Mouse (Mus musculus): ENCODE results near the gene Adamtsl2. TPM values are rescaled to one million over a fixed set of nuclear protein-coding genes. Genes with fewer than 3 reads are reported as not detected.

The Adamtsl2 gene
- 0.49 TPM for polyA plus RNA-seq (2021)

DNA sequence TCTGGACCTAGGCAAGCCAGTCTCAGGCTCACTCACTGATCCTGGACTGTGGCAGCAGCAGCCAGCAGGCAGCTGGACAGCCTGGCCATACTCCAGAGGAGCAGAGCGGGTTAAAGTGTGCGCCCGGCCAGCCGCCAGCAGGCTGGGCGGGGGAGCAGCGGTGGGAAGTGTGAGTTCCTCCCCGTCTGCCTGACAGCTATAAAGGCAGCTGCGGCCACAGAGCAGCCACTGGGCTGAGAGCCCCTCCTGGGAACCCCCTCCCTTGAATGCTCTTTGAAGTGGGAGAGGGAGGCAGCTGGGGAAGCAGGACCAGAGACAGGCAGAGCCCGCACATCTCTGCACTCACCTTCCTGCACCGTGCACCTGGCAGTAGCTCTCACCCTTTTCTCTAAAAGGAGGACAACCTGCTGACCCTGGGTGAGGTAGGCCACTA lies at the start of gene Adamtsl2:
Adamtsl2 (plus strand) TSS at position 228 of the 433 bp plus-strand sequence.
- ChIA-PET CTCF (interaction anchor here (1.2 to 2.1 kb wide), 4 partner anchors 10 to 36 kb away, joined by 3 to 9 read pairs (median 4); no protein-coding TSS in a partner anchor), POLR2A (interaction anchor here (0.5 kb wide), 1 partner anchor 41 kb away, joined by 3 read pairs; no protein-coding TSS in a partner anchor)
- peaks cover 31% of the 10 kb centered on the region for H3K27me3 ChIP-seq
- no peak for DNase-seq (ENCODE audit: low read depth, low spot score)
- no peak for ATAC-seq
- in situ Hi-C loops (cut with MboI; ENCODE audit: low pct_unique_long_range_greater_than_20kb): loop anchor here (5.0 kb wide), 1 partner anchor 153 kb away; no protein-coding TSS in a partner anchor
- no peak for TF ChIP-seq CTCF (IDR thresholded peaks at IDR 0.05)

DNA sequence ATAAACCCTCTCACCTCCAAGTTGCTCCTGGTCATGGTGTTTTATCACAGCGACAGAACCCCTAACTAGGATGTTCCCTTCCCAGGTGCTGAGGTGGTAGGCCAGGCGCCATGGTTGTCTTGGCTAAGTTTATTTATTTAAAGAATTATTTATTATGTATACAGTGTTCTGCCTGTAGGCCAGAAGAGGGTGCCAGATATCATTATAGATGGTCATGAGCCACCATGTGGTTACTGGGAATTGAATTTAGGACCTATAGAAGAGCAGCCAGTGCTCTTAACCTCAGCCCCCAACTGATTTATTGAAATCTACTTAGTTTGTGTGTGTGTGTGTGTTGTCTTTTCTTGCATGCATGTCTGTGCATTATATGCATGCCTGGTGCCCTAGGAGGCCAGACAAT lies 46.8 kb upstream of the Adamtsl2 start:
- no peak for TF ChIP-seq CTCF (IDR thresholded peaks at IDR 0.05)
- ATAC-seq (no peak), DNase-seq (ENCODE audit: low read depth, low spot score) (no peak)
- H3K27me3 ChIP-seq: peaks cover 9% of the 10 kb centered on the region
- in situ Hi-C loops (cut with MboI; ENCODE audit: low pct_unique_long_range_greater_than_20kb): loop anchor here (25.0 kb wide), 1 partner anchor 405 kb away; the partner anchor contains the start of genes Brd3os and Vav2
- ChIA-PET POLR2A (interaction anchor here (0.7 kb wide), 1 partner anchor 233 kb away, joined by 4 read pairs; no protein-coding TSS in a partner anchor), CTCF (interaction anchor here (2.3 kb wide), 1 partner anchor 15 kb away, joined by 14 read pairs; no protein-coding TSS in a partner anchor)

DNA sequence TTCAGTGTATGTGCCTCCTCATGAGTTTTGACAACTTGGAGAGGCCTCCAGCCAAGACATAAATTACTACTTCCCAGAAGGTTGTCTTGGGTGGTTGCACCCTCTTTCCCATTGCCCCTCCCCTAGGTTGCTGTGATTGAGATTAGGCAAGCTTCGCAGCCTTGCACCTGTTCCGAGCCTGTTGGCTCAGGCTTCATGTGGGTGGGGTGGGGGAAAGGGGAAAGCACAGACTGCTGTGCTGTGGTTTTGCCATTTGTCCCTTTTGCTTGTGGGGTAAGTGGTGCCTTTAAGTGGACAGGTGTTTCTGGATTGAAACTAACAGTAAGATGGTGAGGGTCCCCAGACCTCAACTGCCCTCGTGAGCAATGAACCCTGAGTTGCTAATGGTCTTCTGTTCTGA lies 43.2 kb upstream of the Adamtsl2 start:
- in situ Hi-C loops (cut with MboI; ENCODE audit: low pct_unique_long_range_greater_than_20kb): loop anchor here (25.0 kb wide), 1 partner anchor 401 kb away; the partner anchor contains the start of genes Brd3os and Vav2
- no peak for TF ChIP-seq CTCF (IDR thresholded peaks at IDR 0.05)
- ATAC-seq (no peak), DNase-seq (ENCODE audit: low read depth, low spot score) (no peak)
- peaks cover 7% of the 10 kb centered on the region for H3K27me3 ChIP-seq
- CTCF ChIA-PET: interaction anchor here (4.7 kb wide), 1 partner anchor 18 kb away, joined by 33 read pairs; no protein-coding TSS in a partner anchor
- POLR2A ChIA-PET: no interaction called here

DNA sequence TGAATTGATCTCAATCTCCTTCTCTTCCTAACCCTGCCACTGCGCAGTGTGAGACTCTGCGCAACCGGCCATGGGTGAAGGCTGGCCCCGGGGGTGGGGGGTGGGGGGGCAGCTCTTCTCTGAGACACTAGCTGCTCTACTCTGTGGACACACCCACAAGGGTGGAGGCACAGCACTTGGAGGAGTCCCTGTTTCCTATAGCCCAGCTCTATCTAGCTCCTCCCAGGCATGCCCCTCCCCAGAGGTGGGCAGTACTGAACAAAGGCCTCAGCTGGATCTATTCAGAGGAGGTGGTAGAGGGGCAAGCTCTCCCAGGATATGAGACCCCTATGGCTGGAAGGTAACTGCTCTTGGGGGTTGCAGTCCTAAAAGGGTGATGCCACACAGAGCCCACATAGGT lies 42.2 kb upstream of the Adamtsl2 start:
- ChIA-PET CTCF (interaction anchor here (1.9 to 4.7 kb wide), 2 partner anchors 17 to 19 kb away, joined by 4 to 33 read pairs; no protein-coding TSS in a partner anchor), POLR2A (no interaction called here)
- ATAC-seq: no peak
- peaks cover 7% of the 10 kb centered on the region for H3K27me3 ChIP-seq
- in situ Hi-C loops (cut with MboI; ENCODE audit: low pct_unique_long_range_greater_than_20kb): loop anchor here (25.0 kb wide), 1 partner anchor 400 kb away; the partner anchor contains the start of genes Brd3os and Vav2
- DNase-seq (ENCODE audit: low read depth, low spot score): no peak
- no peak for TF ChIP-seq CTCF (IDR thresholded peaks at IDR 0.05)

DNA sequence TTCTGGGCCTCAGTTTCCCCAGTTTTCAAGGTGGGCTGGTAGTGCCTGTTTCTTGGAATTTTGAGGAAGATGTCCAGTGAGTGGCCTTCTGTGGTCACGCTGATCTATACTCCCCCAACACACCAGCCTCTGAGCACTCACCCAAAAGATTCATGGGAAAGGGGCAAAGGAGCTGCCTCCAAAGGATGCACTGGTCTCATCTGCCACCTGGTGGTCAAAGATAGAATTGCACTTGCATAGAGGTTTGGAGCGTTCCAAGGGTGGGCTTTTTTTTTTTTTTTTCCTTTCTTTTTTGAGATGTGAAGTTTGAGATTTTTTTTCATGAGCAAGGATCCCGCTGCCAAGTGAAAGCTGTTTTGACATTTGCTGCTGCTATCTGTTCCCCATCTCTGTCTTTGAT lies 40.6 kb upstream of the Adamtsl2 start:
- DNase-seq (ENCODE audit: low read depth, low spot score) (no peak), ATAC-seq (no peak)
- H3K27me3 ChIP-seq: peaks cover 7% of the 10 kb centered on the region
- CTCF ChIA-PET: interaction anchor here (1.0 to 4.7 kb wide), 12 partner anchors 14 to 391 kb away, joined by 3 to 33 read pairs (median 4); no protein-coding TSS in a partner anchor
- POLR2A ChIA-PET: interaction anchor here (0.6 to 1.6 kb wide), 3 partner anchors 21 to 388 kb away, joined by 3 to 5 read pairs (median 4); no protein-coding TSS in a partner anchor
- peak; percentile 80 for TF ChIP-seq CTCF (IDR thresholded peaks at IDR 0.05)
- in situ Hi-C loops (cut with MboI; ENCODE audit: low pct_unique_long_range_greater_than_20kb): loop anchor here (25.0 kb wide), 1 partner anchor 399 kb away; the partner anchor contains the start of genes Brd3os and Vav2

DNA sequence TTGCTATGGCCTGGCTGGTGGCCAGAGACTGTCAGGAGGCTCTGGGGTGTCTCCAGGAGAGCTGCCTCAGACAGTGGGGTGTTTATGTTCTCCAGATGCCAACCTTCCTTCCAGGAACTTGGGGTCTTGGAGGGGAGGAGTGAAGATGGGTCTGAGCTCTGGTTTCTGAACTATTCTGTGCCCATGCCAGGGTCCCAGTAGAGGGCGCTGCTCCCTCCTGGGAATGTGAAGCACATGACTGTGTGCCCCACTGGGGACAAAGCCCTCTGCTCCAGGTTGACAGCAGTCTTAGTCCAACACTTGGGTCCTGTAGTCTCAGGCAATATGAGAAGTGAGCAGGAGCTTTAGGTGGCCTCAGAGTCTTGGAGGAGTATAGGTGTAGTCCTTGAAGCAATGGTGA lies 39.9 kb upstream of the Adamtsl2 start:
- POLR2A ChIA-PET: interaction anchor here (0.8 to 1.6 kb wide), 3 partner anchors 22 to 130 kb away, joined by 3 to 5 read pairs (median 4); no protein-coding TSS in a partner anchor
- TF ChIP-seq CTCF (IDR thresholded peaks at IDR 0.05): peak; percentile 40
- in situ Hi-C loops (cut with MboI; ENCODE audit: low pct_unique_long_range_greater_than_20kb): loop anchor here (25.0 kb wide), 1 partner anchor 398 kb away; the partner anchor contains the start of genes Brd3os and Vav2
- DNase-seq (ENCODE audit: low read depth, low spot score) (no peak), ATAC-seq (no peak)
- peaks cover 4% of the 10 kb centered on the region for H3K27me3 ChIP-seq
- CTCF ChIA-PET: interaction anchor here (1.0 to 4.7 kb wide), 12 partner anchors 21 to 392 kb away, joined by 3 to 33 read pairs (median 4); no protein-coding TSS in a partner anchor

DNA sequence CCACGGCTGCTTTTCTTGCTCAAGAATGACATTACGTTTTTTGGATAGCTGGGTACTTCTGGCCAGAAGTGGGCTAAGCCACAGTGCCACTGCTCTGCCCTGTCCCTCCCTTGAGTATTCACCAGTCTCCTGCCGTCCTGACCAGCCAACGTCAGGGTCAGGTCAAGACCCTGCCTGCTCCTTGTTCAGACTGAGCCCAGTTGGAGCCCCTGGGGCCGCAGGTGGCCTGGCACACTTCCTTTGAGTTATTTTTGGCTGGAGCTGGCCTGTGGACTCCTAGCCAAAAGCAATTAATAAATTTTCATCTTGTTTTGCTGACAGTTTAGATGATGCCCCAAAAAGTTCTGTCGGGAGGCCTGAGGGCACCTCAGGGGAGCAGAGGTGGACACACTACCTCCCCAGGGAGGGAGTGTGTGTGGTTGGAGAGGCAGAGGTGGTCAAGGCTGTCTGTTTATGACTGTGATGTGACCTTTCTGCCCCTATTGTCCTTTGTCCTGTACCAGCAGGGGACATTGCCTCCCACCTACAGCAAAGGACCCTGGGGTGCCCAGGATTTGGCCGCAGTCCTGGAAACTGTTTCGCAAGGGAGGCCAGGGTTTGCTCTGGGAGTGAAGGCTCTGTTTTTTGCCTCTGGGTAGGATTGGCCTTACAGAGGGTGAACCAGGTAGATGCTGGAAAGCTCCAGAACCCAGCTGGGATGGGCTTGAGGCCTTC lies 36.9 kb upstream of the Adamtsl2 start:
- DNase-seq (ENCODE audit: low read depth, low spot score) (peak; percentile 64), ATAC-seq (peak; percentile 9)
- in situ Hi-C loops (cut with MboI; ENCODE audit: low pct_unique_long_range_greater_than_20kb): loop anchor here (5.0 to 25.0 kb wide), 3 partner anchors 190 to 397 kb away; partner anchors contain the start of genes Brd3os and Vav2
- ChIA-PET CTCF (interaction anchor here (1.0 to 3.7 kb wide), 7 partner anchors 24 to 395 kb away, joined by 3 to 21 read pairs (median 8); no protein-coding TSS in a partner anchor), POLR2A (no interaction called here)
- peaks cover 9% of the 10 kb centered on the region for H3K27me3 ChIP-seq
- TF ChIP-seq CTCF (IDR thresholded peaks at IDR 0.05): no peak

DNA sequence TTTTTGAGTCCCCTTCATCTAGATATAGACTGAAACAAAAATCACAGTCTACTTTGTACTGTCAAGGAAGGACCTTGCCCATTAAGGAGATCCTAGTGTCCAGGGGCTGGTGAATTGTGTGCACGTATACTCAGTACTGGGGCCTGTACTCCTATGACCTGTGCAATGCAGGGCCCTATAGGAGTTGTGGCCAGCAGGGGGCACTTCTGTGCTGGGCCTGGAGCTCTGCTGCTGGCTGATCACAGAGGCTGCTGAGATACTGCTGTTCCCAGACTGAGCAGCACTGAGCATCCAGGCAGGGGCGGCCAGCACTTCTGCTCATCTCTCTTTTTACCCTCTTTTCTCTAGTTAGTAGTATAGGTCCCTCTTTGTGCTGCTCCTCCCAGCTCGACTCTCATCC lies 35.7 kb upstream of the Adamtsl2 start:
- POLR2A ChIA-PET: no interaction called here
- no peak for DNase-seq (ENCODE audit: low read depth, low spot score)
- in situ Hi-C loops (cut with MboI; ENCODE audit: low pct_unique_long_range_greater_than_20kb): loop anchor here (5.0 to 25.0 kb wide), 3 partner anchors 189 to 399 kb away; partner anchors contain the start of genes Brd3os and Vav2
- peaks cover 11% of the 10 kb centered on the region for H3K27me3 ChIP-seq
- TF ChIP-seq CTCF (IDR thresholded peaks at IDR 0.05): peak; percentile 78
- no peak for ATAC-seq
- CTCF ChIA-PET: interaction anchor here (0.7 to 3.7 kb wide), 11 partner anchors 10 to 193 kb away, joined by 3 to 21 read pairs (median 3); no protein-coding TSS in a partner anchor

DNA sequence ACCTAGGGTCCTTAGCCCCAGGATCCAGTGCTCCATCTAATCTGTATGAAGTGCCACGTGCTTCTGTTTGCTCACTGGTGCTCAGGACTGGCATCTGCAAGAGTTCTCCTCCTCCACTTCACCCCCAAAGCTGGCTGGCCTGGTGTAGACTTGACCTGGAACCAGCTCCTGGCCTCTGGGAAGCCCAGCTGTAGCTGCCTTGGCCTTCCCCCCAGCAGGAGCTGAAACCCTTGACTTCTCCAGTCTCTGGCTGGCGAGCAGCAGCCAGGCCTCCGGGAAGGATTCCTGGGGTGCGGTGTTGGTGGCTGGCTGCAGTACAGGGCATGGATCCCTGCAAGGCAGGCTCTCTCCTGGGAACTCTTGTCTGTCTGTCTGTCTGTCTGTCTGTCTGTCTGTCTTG lies 35.0 kb upstream of the Adamtsl2 start:
- DNase-seq (ENCODE audit: low read depth, low spot score): no peak
- no peak for ATAC-seq
- H3K27me3 ChIP-seq: peaks cover 11% of the 10 kb centered on the region
- in situ Hi-C loops (cut with MboI; ENCODE audit: low pct_unique_long_range_greater_than_20kb): loop anchor here (5.0 to 25.0 kb wide), 3 partner anchors 188 to 399 kb away; partner anchors contain the start of genes Brd3os and Vav2
- ChIA-PET CTCF (interaction anchor here (0.7 to 3.7 kb wide), 10 partner anchors 9 to 192 kb away, joined by 3 to 21 read pairs (median 4); no protein-coding TSS in a partner anchor), POLR2A (no interaction called here)
- TF ChIP-seq CTCF (IDR thresholded peaks at IDR 0.05): no peak

DNA sequence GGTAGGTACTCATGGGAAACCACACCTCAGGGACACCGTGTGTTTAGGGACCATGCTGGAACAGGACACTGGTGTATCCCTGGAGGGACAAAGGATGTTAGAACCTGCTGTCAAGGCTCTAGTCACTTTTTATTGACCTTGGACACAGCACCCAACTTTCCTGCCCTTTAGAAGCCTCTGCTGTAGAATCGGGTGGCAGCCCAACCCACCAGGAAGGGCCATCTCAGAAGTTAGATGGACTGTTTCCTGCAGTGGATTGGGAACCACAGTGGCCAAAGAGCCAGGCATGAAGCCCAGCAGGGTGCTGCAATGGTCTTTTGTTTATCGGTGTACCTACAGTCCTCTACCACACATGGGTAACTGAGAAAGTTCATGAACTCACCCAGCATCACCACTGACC lies 34.5 kb upstream of the Adamtsl2 start:
- no peak for TF ChIP-seq CTCF (IDR thresholded peaks at IDR 0.05)
- ATAC-seq (no peak), DNase-seq (ENCODE audit: low read depth, low spot score) (no peak)
- peaks cover 11% of the 10 kb centered on the region for H3K27me3 ChIP-seq
- POLR2A ChIA-PET: no interaction called here
- CTCF ChIA-PET: interaction anchor here (1.1 to 3.7 kb wide), 5 partner anchors 9 to 192 kb away, joined by 3 to 21 read pairs (median 3); no protein-coding TSS in a partner anchor
- in situ Hi-C loops (cut with MboI; ENCODE audit: low pct_unique_long_range_greater_than_20kb): loop anchor here (5.0 to 25.0 kb wide), 3 partner anchors 188 to 400 kb away; partner anchors contain the start of genes Brd3os and Vav2
